Comparison of ENCODE assay signal across 11 mouse cellular contexts in the genomic region with DNA sequence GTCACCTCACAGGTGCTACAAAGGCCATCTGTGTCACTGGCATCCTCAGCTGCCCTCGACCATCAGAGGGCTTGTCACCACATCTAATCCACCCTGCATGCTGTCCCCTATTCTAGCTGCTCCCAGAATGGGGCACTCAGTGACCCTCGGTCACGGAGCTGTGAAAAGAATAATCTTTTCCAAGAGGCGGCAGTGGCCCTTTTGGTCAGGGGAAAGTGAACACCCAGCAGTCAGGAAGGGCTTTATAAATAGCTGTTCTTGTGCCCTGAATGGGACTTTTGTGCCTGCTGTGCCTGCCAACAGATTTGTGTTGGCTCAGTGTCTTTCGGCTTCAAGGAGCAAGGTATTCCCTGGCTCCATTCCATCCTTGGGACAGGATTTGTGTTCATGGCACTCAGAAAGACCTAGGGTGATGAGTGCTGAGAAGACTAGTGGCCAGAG.
DNase-seq lines count a peak whose midpoint lies in the region; ATAC-seq and TF ChIP-seq lines count a peak whose summit lies in the region.
"Had no signal": no experiment of that assay in that cellular context is flagged by ENCODE, and none has a peak within 500 bp of the region (broad histone marks: within the 10 kb centered on the region; RNA-seq: fewer than 3 reads in every experiment).

No protein-coding gene starts in this region.

- H3K9ac ChIP-seq in embryonic facial prominence, embryonic 14.5 days (ENCODE audit: low read depth, low read length), result no peak overlapping the region
- H3K9ac ChIP-seq in forebrain, embryonic 12.5 days, result no peak overlapping the region

- H3K4me2 ChIP-seq in embryonic facial prominence, embryonic 14.5 days (ENCODE audit: low read depth, low read length), result no peak overlapping the region
- H3K4me2 ChIP-seq in forebrain, embryonic 12.5 days, result no peak overlapping the region

- WGBS in embryonic facial prominence, embryonic 14.5 days, result 36% methylated on average over 5 of the region's 5 CpGs
- 36% methylated on average over 5 of the region's 5 CpGs for WGBS in embryonic facial prominence, embryonic 10.5 days
- whole genome bisulfite sequencing in forebrain, embryonic 12.5 days, result 32% methylated on average over 5 of the region's 5 CpGs

- H3K36me3 ChIP-seq in embryonic facial prominence, embryonic 14.5 days (ENCODE audit: control insufficient read depth, insufficient read depth, low read length), result no peaks in the 10 kb centered on the region
- no peaks in the 10 kb centered on the region for H3K36me3 ChIP-seq in embryonic facial prominence, embryonic 10.5 days (replicated peaks)
- no peaks in the 10 kb centered on the region for H3K36me3 ChIP-seq in forebrain, embryonic 12.5 days (replicated peaks)

- no peaks in the 10 kb centered on the region for H3K27me3 ChIP-seq in embryonic facial prominence, embryonic 14.5 days (replicated peaks; ENCODE audit: control insufficient read depth, insufficient read depth, low read length)
- 0 out of 2 replicates have a peak, but pooled peaks cover 4% of the 10 kb centered on the region for H3K27me3 ChIP-seq in embryonic facial prominence, embryonic 10.5 days (replicated peaks; ENCODE audit: low read depth, poor library complexity, severe bottlenecking)
- H3K27me3 ChIP-seq in forebrain, embryonic 12.5 days, result no peaks in the 10 kb centered on the region; the same call in 1 of the 2 replicates

- 0 out of 2 replicates have a peak, but pooled peaks have one; percentile 44 for ATAC-seq in embryonic facial prominence, embryonic 14.5 days (ENCODE audit: low read depth)
- ATAC-seq in forebrain, embryonic 12.5 days (ENCODE audit: low FRiP score), result no peak

- peak; percentile 60 for DNase-seq in embryonic facial prominence, embryonic 14.5 days (ENCODE audit: low spot score)
- no peak for DNase-seq in embryonic facial prominence, embryonic 10.5 days (ENCODE audit: low spot score)
- no peak for DNase-seq in layer of hippocampus, adult 2 months (ENCODE audit: low spot score in 2 of 2)
- no peak for DNase-seq in layer of hippocampus, adult 18-20 months (ENCODE audit: low spot score in 2 of 2)
- peak; percentile 63 to 76 for DNase-seq in cerebellum, postnatal 14 days
- DNase-seq in heart, postnatal 25 days (ENCODE audit: low spot score), result peak; percentile 19
- DNase-seq in retina, embryonic 14.5 days (ENCODE audit: low spot score), result no peak
- DNase-seq: lung, postnatal 14 days; thymus, postnatal 4 days had no signal

- intact Hi-C loops in heart, postnatal 25 days (cut with DNase I), result no loop called here

- no peak overlapping the region for H3K27ac ChIP-seq in embryonic facial prominence, embryonic 14.5 days (replicated peaks; ENCODE audit: low read depth, low read length)
- no peak overlapping the region for H3K27ac ChIP-seq in embryonic facial prominence, embryonic 10.5 days (replicated peaks)
- H3K27ac ChIP-seq in layer of hippocampus, adult 2 months, result peak overlapping the region; percentile 43; the same call in 1 of the 2 replicates
- H3K27ac ChIP-seq in forebrain, embryonic 12.5 days, result no peak overlapping the region
- H3K27ac ChIP-seq: kidney, postnatal 0 days had no signal

- no peak for TF ChIP-seq CTCF in layer of hippocampus, adult 2 months (conservative IDR thresholded peaks at IDR 0.05)

- no peak overlapping the region for H3K4me3 ChIP-seq in embryonic facial prominence, embryonic 14.5 days (ENCODE audit: low read depth, low read length)
- no peak overlapping the region for H3K4me3 ChIP-seq in embryonic facial prominence, embryonic 10.5 days
- no peak overlapping the region for H3K4me3 ChIP-seq in layer of hippocampus, adult 2 months
- H3K4me3 ChIP-seq in forebrain, embryonic 12.5 days (replicated peaks), result no peak overlapping the region

- H3K9me3 ChIP-seq in embryonic facial prominence, embryonic 14.5 days (ENCODE audit: control insufficient read depth, low read length), result no peaks in the 10 kb centered on the region
- no peaks in the 10 kb centered on the region for H3K9me3 ChIP-seq in embryonic facial prominence, embryonic 10.5 days
- H3K9me3 ChIP-seq in forebrain, embryonic 12.5 days, result no peaks in the 10 kb centered on the region

- no peaks in the 10 kb centered on the region for H3K4me1 ChIP-seq in embryonic facial prominence, embryonic 14.5 days (ENCODE audit: control insufficient read depth, insufficient read depth, low read length)
- H3K4me1 ChIP-seq in embryonic facial prominence, embryonic 10.5 days, result peaks cover 11% of the 10 kb centered on the region
- H3K4me1 ChIP-seq in forebrain, embryonic 12.5 days, result peaks cover 6% of the 10 kb centered on the region; the same call in 1 of the 2 replicates

Comparison
In these comparisons a context has a peak if more than half of its experiments do, and no peak if none do; other contexts are left out.
1. DNase-seq: peak in embryonic facial prominence, embryonic 14.5 days (single experiment), cerebellum, postnatal 14 days (2 of 2) and heart, postnatal 25 days (single experiment); none in embryonic facial prominence, embryonic 10.5 days (single experiment), layer of hippocampus, adult 2 months (0 of 2), layer of hippocampus, adult 18-20 months (0 of 2) and retina, embryonic 14.5 days (single experiment).